Mouse (Mus musculus) right cerebral cortex, adult 2 months (tissue): ENCODE data around the gene 1700001C02Rik.

Experiments used
- DNase-seq, 2 experiments: peaks; one replicate each; pipeline ENCODE4 v3.0.0; 2021 to 2022; ENCODE audit warnings: low spot score in 2 of 2

1700001C02Rik gene

GRCm38 (mm10) chr5:30494606-30495005, 28.8 kb downstream of the 1700001C02Rik start:
- DNase-seq = no peak

DNA sequence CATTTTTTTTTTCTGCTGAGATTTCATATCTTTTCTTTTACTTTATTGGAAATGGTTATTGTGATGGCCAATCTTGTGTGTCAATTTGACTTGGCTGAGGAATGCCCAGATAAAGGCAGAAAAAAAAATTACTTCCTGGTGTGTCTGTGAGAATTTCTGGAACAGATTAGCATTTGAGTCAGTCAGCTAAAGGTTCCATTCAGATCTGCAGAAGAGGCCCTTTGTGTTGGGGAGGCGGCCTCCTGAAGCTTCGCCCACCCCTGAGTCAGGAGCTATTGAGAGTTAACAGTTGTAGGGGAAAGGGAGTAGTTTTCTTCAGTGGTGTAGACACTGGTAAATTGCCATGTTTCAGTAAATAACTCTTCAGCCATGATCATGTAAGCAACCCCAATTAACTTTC, 29.4 kb downstream of the 1700001C02Rik start:
- DNase-seq = no peak

DNA sequence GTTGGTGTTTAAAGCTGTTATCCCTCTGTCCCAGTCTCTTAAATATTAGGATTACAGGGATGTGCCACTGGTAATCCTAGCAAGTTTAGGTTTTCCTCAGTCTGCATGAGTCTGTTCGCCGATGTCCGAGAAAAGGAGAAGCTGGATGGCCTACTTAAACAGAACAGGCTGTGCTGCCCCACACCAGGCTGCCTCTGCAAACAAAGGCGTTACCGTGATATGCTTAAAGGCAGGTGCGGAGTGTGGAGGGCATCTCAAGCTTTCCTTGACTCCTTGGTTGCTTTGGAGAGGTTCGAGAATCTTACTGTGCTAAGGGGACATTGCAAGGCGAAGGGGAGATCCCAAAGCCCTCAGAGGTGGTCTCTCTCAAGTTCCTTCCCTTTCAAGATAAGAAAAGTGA, 31.0 kb downstream of the 1700001C02Rik start:
- DNase-seq = no peak

DNA sequence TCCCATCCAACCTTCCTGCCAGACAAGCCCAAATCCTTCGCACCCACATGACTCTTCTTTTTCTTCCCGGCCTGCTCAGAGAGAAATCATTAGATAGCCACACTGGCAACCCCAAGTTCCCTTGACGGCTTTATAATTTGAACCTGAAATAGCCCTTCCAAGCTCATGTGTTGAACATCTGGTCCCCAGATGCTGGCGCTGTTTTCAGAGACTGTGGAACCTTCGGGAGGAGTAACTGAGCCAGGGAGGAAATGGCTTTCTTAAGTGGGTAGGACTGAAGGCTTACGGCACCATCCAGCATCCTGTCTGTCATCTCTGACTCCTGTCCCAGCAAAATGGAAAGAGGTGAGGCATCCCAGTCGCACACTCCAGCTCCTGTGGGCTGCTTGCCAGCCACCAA, 31.5 kb downstream of the 1700001C02Rik start:
- DNase-seq = no peak

DNA sequence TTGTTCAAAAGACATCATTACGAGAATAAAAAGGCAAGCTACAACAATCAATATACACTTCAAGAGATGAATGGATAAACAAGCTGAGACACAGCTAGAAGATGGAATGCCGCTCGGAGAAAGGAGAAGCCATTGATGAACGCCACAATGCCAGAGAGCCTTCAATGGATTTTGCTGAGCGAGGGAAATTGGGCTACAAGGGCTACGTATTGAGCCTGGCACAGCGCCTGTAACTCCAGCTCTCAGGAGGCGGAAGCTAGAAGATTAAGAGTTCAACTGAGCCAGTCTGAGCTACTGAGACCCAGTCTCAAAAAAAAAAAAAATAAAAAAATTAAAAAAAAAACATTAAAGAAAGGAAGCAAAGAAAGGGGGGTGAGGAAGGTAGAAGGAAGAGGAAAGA, 47.3 kb downstream of the 1700001C02Rik start:
- DNase-seq = no peak

DNA sequence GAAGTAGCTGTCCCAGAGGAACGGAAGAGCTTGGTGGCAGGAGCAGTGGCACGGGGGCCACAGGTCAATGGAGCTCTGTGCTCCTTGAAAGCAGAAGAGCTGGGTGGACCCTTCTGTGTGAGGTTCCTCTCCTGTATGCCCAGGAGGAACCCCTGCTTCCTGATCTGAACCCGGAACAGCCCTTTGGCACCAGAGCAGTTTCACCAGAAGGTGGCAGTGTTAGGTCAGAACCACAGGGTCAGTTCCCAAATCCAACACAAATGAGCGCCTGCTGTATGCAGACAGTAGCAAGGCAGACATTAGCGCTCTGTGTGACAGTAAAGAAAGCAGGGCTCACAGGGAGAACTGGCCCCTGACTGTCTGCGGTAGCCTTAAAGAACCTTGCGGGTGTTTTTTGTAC, 50.5 kb downstream of the 1700001C02Rik start:
- peak; percentile 67 to 70 for DNase-seq

DNA sequence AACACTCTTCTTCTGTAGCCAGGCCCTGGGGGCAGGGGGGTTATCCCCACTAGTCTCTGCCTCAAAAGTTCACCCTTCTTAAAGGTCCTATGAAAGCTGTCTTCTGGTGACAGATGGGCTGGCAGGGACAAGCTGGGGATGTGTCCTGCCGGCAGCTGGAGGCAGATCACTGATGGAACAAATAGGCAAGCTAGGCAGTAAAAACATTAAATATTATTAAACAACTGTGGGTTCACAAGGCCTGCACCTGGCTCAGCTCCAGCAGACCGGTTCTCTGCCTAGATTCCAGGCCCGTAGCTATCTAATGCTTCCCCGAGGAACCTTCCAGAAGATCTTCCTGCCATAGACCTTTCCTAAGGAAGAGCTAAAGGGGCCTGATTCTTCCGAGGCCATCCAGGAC, 52.3 kb downstream of the 1700001C02Rik start:
- DNase-seq = no peak

DNA sequence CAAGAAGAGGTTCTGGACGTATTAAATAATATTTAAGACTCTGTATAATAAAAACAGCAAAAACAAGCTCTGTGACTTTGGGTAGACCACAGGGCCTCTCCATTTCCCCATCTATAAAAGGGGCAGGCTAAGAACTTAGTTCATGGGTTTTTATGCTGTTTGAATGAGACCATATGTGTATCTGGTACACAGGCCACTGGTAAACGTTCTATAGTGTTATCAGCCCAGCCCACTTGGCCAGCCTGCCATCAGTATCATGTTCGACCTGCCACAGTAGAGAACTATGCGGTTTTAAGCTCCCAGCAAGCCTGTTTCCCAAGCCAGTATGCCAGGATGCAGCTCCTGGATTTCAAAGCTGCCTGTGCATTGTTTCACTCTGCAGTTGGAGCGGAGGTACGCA, 52.7 kb downstream of the 1700001C02Rik start:
- DNase-seq = no peak

DNA sequence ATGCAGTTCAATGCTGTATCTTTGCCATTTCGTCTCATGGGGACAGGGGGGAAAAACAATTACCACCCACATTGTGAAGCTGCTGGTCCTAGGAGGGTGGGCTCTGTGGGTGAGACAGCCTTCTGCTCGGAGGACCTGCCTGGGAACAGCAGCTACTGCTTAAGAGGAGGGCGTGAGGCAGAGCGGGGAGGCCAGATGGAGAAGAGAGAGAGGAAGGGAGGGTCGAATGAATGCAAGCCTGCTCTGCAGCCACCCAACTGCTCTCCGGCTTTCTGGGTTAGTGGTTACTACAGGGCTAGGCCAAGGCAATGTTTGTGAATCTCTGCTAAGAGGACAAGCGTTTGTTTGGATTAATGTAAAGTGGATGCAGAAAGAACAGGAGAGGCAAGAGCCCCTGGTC, 53.6 kb downstream of the 1700001C02Rik start:
- DNase-seq = no peak

- no peak for DNase-seq
Observed at GRCm38 (mm10) chr5:30520214-30520732, 54.4 kb downstream of the 1700001C02Rik start.

- DNase-seq = no peak
Observed at GRCm38 (mm10) chr5:30522406-30522805, 56.6 kb downstream of the 1700001C02Rik start.

DNA sequence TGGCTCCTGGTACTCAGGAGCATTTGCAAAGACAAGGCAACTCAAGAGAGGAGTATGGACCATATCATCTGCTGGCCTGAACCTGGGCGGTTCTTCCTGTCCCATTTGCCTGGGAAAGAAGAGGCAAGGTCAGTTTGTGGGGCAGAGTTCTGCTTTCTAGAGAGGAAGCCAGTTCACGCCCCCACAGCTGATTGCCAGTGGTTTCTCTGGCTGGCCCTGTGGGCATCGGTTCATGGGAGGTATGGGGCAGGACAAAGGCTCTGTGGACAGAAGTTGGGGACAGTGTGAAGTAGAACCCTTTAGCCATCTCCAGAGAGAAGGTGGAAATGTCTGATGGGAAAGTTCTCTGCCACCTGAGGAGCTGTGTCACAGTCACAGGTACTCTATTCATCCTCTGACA, 57.3 kb downstream of the 1700001C02Rik start:
- no peak for DNase-seq

DNA sequence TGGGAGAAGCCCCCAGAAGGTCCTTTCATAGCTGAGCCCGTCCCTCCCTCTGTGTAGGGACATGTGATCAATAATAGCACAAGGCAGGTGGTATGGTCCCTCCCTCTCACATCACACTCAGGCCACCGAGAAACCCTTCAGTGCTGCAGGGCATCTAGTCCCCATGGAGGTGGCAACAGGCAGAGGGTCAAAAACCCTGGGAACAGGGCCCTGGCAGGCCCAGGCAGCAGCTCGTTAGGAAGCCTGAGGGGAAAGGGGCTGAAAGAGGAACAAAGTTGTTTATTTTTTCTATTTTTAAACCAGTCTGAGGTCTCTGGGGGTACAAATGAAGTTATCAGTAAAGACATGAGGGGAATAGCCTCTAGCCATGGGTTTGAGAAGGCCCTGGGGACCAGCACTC, 58.4 kb downstream of the 1700001C02Rik start:
- no peak for DNase-seq

DNA sequence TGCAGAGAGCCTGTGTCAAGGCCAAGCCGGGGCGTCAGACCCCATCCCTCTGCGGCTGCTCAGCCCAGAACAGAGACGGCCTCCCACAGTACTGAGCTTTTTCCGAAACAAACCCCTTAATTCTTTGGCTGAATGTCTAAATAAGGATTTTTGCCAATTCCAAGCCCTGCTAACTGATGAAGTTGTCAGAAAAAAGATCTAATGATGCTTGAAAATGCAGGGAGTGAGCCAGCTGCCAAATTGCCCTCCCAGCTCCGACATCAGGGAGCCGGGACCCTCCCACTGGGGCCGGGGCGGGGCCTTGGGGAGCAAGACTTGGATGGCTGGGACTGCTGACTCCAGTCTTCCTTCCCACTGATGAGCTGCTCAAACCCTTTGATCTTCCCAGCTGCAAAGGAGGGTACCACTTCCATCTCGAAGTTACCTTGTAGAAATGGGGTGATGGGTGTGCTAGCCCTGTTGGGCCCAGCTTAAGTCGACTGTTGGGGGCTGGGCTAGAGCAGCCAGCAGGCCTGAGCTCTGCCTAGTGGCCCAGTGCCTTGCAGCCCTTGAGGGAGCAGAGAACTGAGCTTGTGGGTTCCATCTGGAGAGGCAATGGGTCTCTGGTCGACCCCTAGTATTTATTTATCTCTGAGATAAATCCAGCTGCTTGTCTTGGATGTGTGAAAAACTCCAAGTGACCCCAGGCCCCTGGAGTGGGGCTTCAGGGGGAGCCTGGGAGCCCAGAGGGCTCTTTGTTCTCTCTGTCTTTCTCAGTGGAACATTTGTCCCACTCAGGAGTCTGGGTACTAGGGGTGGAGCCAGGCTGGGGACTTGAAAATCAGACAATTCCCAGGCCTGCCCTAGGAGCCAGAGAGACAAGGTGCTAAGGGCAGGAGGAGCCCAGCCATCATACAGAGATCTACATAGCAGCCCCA, 60.3 kb downstream of the 1700001C02Rik start:
- no peak for DNase-seq

GRCm38 (mm10) chr5:30527129-30527528, 61.3 kb downstream of the 1700001C02Rik start:
- DNase-seq = no peak

DNA sequence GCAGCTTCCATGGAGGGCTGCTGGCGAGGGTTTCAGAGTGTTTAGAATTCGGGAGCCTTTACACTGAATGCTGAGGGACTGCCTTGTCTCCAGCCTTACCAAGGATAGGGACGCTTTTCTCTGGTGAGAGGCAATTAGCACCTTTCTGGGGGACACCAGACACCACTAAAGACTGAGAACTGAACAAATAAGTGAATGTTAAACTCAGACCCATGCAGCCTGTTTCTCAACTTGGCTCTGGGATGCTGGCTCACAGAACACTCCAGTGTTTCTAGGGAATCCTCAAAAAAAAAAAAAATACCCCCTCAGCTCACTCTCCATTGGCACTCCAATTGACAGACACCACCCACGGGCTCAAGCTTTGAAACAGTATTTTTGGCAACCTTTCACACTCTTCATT, 63.1 kb downstream of the 1700001C02Rik start:
- no peak for DNase-seq
